Mouse (Mus musculus) MN1 (cell line): ENCODE results near the gene Ubxn10.

Experiments
- DNase-seq: peaks from one replicate; pipeline ENCODE4 v3.0.0-alpha.2; 2016; ENCODE audit warnings: low spot score

Gene Ubxn10

GRCm38 (mm10) chr4:138701111-138701510 lies 35.9 kb downstream of the Ubxn10 start:
- DNase-seq: no peak

GRCm38 (mm10) chr4:138700184-138700982 lies 36.6 kb downstream of the Ubxn10 start:
- DNase-seq: peak; percentile 89

- DNase-seq: no peak
Observed at GRCm38 (mm10) chr4:138698296-138698695, 38.7 kb downstream of the Ubxn10 start.

GRCm38 (mm10) chr4:138697166-138697860 lies 39.7 kb downstream of the Ubxn10 start:
- no peak for DNase-seq

GRCm38 (mm10) chr4:138696720-138697119 lies 40.2 kb downstream of the Ubxn10 start:
- no peak for DNase-seq

GRCm38 (mm10) chr4:138693043-138693692 lies 43.8 kb downstream of the Ubxn10 start:
- no peak for DNase-seq

- no peak for DNase-seq
Observed at GRCm38 (mm10) chr4:138691443-138692181, 45.4 kb downstream of the Ubxn10 start.

- no peak for DNase-seq
Observed at GRCm38 (mm10) chr4:138690561-138690960, 46.4 kb downstream of the Ubxn10 start.

- peak; percentile 45 for DNase-seq
Observed at GRCm38 (mm10) chr4:138689094-138689512, 47.9 kb downstream of the Ubxn10 start.

GRCm38 (mm10) chr4:138685813-138686212 lies 51.2 kb downstream of the Ubxn10 start:
- no peak for DNase-seq

- no peak for DNase-seq
Observed at GRCm38 (mm10) chr4:138682760-138683159, 54.2 kb downstream of the Ubxn10 start.

GRCm38 (mm10) chr4:138680124-138680523 lies 56.8 kb downstream of the Ubxn10 start:
- no peak for DNase-seq

- DNase-seq: no peak
Observed at GRCm38 (mm10) chr4:138677579-138677978, 59.4 kb downstream of the Ubxn10 start.

- no peak for DNase-seq
Observed at GRCm38 (mm10) chr4:138676480-138676879, 60.5 kb downstream of the Ubxn10 start.

GRCm38 (mm10) chr4:138672160-138672559 lies 64.8 kb downstream of the Ubxn10 start:
- DNase-seq: no peak

- no peak for DNase-seq
Observed at GRCm38 (mm10) chr4:138670093-138670889, 66.7 kb downstream of the Ubxn10 start.

- peak; percentile 73 for DNase-seq
Observed at GRCm38 (mm10) chr4:138666521-138666920, 70.4 kb downstream of the Ubxn10 start.

- DNase-seq: no peak
Observed at GRCm38 (mm10) chr4:138659936-138660602, 76.9 kb downstream of the Ubxn10 start.
